Mouse (Mus musculus): ENCODE data around the gene Wnt7a. TPM values are rescaled to one million over a fixed set of nuclear protein-coding genes. Genes with fewer than 3 reads are reported as not detected.

The Wnt7a gene
- polyA plus RNA-seq, 3 experiments from 2014 or later, result not detected

GRCm38 (mm10) chr6:91335470-91335869 is 75.7 kb downstream of the Wnt7a start:
- no peak for ATAC-seq

GRCm38 (mm10) chr6:91331886-91332285 is 79.3 kb downstream of the Wnt7a start:
- ATAC-seq, result no peak

DNA sequence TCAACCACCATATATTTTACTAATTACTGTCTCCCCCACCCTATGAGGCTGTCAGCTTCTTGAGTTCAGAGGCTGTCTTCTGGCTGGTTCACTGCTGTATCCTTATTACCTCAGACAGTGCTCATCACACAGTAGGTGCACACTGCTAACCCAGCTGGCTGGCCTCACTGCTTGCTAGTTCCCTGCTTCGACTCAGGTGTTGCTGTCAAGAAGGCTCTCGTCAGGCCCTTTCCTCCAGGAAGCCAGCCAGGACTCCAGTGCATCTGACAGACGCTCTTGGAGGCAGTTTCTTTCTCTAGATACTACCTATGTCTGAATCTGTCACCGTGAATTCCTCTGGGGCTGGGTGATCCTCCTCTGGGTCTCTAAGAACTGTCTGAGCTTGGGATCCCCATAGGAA is 85.6 kb downstream of the Wnt7a start:
- no peak for ATAC-seq

DNA sequence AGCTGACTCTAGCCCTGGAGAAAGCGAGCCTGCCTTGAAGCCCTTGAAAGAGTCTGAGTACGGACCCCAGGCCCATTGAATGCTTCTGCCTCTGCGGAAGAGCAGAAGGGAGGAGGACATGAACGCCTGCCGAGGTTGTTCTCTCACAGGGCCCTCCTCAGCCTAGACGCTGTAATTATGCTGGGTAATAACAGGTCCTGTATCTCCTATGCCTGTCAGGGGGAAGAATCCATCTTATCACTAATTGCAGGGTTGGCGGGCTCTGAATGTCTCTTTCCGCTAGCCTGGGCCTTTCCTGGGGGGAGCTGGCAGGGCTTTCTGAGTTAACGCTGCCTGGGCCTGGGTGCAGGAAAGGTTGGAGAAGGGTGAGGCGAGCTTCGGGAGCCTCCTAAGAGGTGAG is 86.4 kb downstream of the Wnt7a start:
- no peak for ATAC-seq

DNA sequence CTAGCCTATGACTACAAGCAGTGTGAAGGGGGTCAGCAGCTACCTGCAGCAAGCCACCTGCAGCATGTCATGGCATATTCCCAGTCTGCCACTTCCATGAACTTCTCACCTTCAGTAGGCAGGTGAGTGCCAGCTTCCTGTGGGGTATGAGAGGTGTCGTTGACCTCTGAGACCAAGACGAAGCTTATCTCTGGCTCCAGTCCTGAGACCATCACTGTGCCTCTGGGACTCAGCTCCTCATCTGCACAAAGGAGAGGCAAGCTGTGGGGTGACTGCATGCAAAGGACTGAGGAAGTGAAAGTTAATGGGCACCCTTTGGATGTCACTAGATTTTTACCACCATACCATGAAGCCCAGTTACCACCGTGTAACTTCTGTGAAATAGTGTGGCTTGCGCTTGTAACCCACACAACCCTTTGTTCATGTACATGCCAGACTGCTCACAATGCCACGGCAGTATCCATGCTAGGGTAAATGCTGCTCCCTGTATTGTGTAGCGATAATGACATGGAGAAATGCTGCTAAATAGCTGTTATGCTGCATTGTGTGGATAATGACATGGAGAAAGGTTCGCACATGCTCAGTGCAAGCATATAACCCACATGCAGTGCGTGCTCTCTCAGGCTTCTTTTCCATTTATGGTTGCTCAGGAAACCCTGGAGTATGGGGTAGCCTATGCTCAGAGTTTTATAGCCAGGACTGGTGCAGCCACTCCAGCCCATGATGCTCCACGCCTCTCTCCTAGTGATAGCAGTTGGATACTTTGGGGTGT is 89.0 kb downstream of the Wnt7a start:
- ATAC-seq, result no peak

Other genes starting within 250 kb of the Wnt7a start
- 1 to 10 TPM in 1 of 3 experiments, under 1 TPM in 1, not detected in 1; 0.22 to 1.2 TPM for gene Fbln2, start 198.9 kb downstream of the Wnt7a start, polyA plus RNA-seq (2017; shearing (Covaris generic))
- gene Chchd4, start 62.2 kb upstream of the Wnt7a start, polyA plus RNA-seq (2017; shearing (Covaris generic)), result 10 to 100 TPM in 2 of 3 experiments, 1 to 10 TPM in 1; 9.8 to 11.3 (median 10.6) TPM
- gene Tmem43, start 62.3 kb upstream of the Wnt7a start, polyA plus RNA-seq (2017; shearing (Covaris generic)), result 10 to 100 TPM; 38.6 to 55.4 (median 48.3) TPM
- gene Xpc, start 104.5 kb upstream of the Wnt7a start, polyA plus RNA-seq (2017; shearing (Covaris generic)), result 10 to 100 TPM in 2 of 3 experiments, 1 to 10 TPM in 1; 9.5 to 15.4 (median 13.3) TPM
- gene Lsm3, start 104.6 kb upstream of the Wnt7a start, polyA plus RNA-seq (2017; shearing (Covaris generic)), result 100 to 1,000 TPM; 148 to 161 (median 160) TPM